In the genomic region with DNA sequence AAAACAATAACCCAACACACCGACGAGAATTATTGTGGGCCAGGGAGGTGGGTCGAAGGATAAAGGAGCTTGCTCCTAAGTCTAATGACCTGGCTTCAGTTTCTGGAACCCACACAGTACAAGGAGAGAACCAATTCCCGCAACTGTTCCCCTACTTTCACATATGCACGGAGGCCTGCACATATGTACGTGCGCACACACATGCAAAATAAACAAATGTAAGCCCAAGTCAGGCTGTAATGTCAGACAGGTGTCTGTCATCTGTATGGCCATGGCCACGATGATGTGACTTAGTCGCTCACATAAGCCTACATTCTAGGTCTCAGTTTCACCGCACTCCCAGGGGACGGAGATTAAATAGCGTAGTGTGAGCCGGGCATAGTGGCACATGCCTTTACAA, we compare ENCODE assay signal across 28 mouse cellular contexts.
"Had no signal": no experiment of that assay in that cellular context is flagged by ENCODE, and none has a peak within 500 bp of the region (broad histone marks: within the 10 kb centered on the region; RNA-seq: fewer than 3 reads in every experiment).

No protein-coding gene starts in this region.

- H3K9ac ChIP-seq: embryonic facial prominence, embryonic 12.5 days; embryonic facial prominence, embryonic 13.5 days; embryonic facial prominence, embryonic 15.5 days; forebrain, embryonic 12.5 days; forebrain, embryonic 13.5 days; forebrain, embryonic 15.5 days; forebrain, postnatal 0 days had no signal

- H3K27ac ChIP-seq: embryonic facial prominence, embryonic 10.5 days; embryonic facial prominence, embryonic 12.5 days; embryonic facial prominence, embryonic 13.5 days; embryonic facial prominence, embryonic 15.5 days; forebrain, embryonic 10.5 days; forebrain, embryonic 12.5 days; forebrain, embryonic 13.5 days; forebrain, embryonic 15.5 days; gastrocnemius, adult 2 months; heart, adult 2 months had no signal

- ATAC-seq: forebrain, embryonic 13.5 days; forebrain, embryonic 14.5 days; forebrain, embryonic 15.5 days; forebrain, embryonic 16.5 days; forebrain, postnatal 0 days had no signal

- DNase-seq: cerebellum, adult 2 months; cerebellum, adult 8-10 months; cerebellum, adult 9-10 months; cerebellum, adult 9-11 months; cerebellum, postnatal 10 days; cerebellum, postnatal 14 days; cerebellum, postnatal 25 days; cerebellum, postnatal 36 days; embryo, embryonic 11 days; forebrain, postnatal 0 days; gastrocnemius, adult 2 months; gastrocnemius, postnatal 10 days; gastrocnemius, postnatal 14 days; gastrocnemius, postnatal 25 days; gastrocnemius, postnatal 36 days; heart, adult 18-20 months; heart, adult 2 months had no signal

- H3K27me3 ChIP-seq: embryonic facial prominence, embryonic 12.5 days; embryonic facial prominence, embryonic 13.5 days; embryonic facial prominence, embryonic 15.5 days; forebrain, embryonic 12.5 days; forebrain, embryonic 13.5 days; forebrain, embryonic 15.5 days had no signal

- H3K4me2 ChIP-seq: embryonic facial prominence, embryonic 12.5 days; embryonic facial prominence, embryonic 13.5 days; embryonic facial prominence, embryonic 15.5 days; forebrain, embryonic 12.5 days; forebrain, embryonic 13.5 days; forebrain, embryonic 15.5 days had no signal

- H3K4me1 ChIP-seq: embryonic facial prominence, embryonic 10.5 days; embryonic facial prominence, embryonic 12.5 days; embryonic facial prominence, embryonic 13.5 days; embryonic facial prominence, embryonic 15.5 days; forebrain, embryonic 10.5 days; forebrain, embryonic 12.5 days; forebrain, embryonic 13.5 days; forebrain, embryonic 15.5 days had no signal

- H3K9me3 ChIP-seq: embryonic facial prominence, embryonic 10.5 days; embryonic facial prominence, embryonic 12.5 days; embryonic facial prominence, embryonic 13.5 days; embryonic facial prominence, embryonic 15.5 days; forebrain, embryonic 10.5 days; forebrain, embryonic 12.5 days; forebrain, embryonic 13.5 days; forebrain, embryonic 15.5 days had no signal

- H3K4me3 ChIP-seq: embryonic facial prominence, embryonic 10.5 days; embryonic facial prominence, embryonic 12.5 days; embryonic facial prominence, embryonic 13.5 days; embryonic facial prominence, embryonic 15.5 days; erythroblast, embryonic 14.5 days; forebrain, embryonic 10.5 days; forebrain, embryonic 12.5 days; forebrain, embryonic 13.5 days; forebrain, embryonic 15.5 days; gastrocnemius, adult 2 months; heart, adult 2 months had no signal
